Mouse (Mus musculus): ENCODE results near the gene Grhl3.

Gene Grhl3

GRCm38 (mm10) chr4:135573251-135573808 lies at the start of gene Grhl3:
Gene Grhl3 (minus strand): TSS chr4:135573630.
- WGBS = under 1% methylated on average over 31 of the region's 31 CpGs

GRCm38 (mm10) chr4:135622290-135622689 lies 48.9 kb upstream of the Grhl3 start:
- 64% methylated on average over 10 of the region's 10 CpGs for WGBS

GRCm38 (mm10) chr4:135620461-135620860 lies 47.0 kb upstream of the Grhl3 start:
- WGBS = 94% methylated on average over 3 of the region's 3 CpGs

GRCm38 (mm10) chr4:135617783-135618470 lies 44.5 kb upstream of the Grhl3 start:
- 20% methylated on average over 16 of the region's 16 CpGs for WGBS

- WGBS = 54% methylated on average over 4 of the region's 4 CpGs
Measured at GRCm38 (mm10) chr4:135617038-135617437, 43.6 kb upstream of the Grhl3 start.

- WGBS = 79% methylated on average over 5 of the region's 5 CpGs
Measured at GRCm38 (mm10) chr4:135615307-135615706, 41.9 kb upstream of the Grhl3 start.

- 69% methylated on average over 2 of the region's 2 CpGs for WGBS
Measured at GRCm38 (mm10) chr4:135609986-135610385, 36.6 kb upstream of the Grhl3 start.

GRCm38 (mm10) chr4:135607979-135608885 lies 34.8 kb upstream of the Grhl3 start:
- WGBS = 71% methylated on average over 18 of the region's 18 CpGs

- WGBS = 90% methylated on average over 7 of the region's 7 CpGs
Measured at GRCm38 (mm10) chr4:135606271-135606670, 32.8 kb upstream of the Grhl3 start.

GRCm38 (mm10) chr4:135601530-135601929 lies 28.1 kb upstream of the Grhl3 start:
- 90% methylated on average over 3 of the region's 3 CpGs for WGBS

GRCm38 (mm10) chr4:135599497-135600182 lies 26.2 kb upstream of the Grhl3 start:
- WGBS = 81% methylated on average over 7 of the region's 7 CpGs

GRCm38 (mm10) chr4:135598998-135599397 lies 25.6 kb upstream of the Grhl3 start:
- WGBS = 48% methylated on average over 2 of the region's 2 CpGs

- WGBS = 94% methylated on average over 5 of the region's 5 CpGs
Measured at GRCm38 (mm10) chr4:135597571-135597970, 24.1 kb upstream of the Grhl3 start.

GRCm38 (mm10) chr4:135595943-135596342 lies 22.5 kb upstream of the Grhl3 start:
- WGBS = 66% methylated on average over 5 of the region's 5 CpGs

GRCm38 (mm10) chr4:135591610-135592304 lies 18.3 kb upstream of the Grhl3 start:
- WGBS = 73% methylated on average over 8 of the region's 8 CpGs

GRCm38 (mm10) chr4:135591086-135591485 lies 17.7 kb upstream of the Grhl3 start:
- 67% methylated on average over 3 of the region's 3 CpGs for WGBS

- 83% methylated on average over 4 of the region's 4 CpGs for WGBS
Measured at GRCm38 (mm10) chr4:135584838-135585237, 11.4 kb upstream of the Grhl3 start.

- 60% methylated on average over 12 of the region's 12 CpGs for WGBS
Measured at GRCm38 (mm10) chr4:135581222-135581910, 7.9 kb upstream of the Grhl3 start.

GRCm38 (mm10) chr4:135579695-135580094 lies 6.3 kb upstream of the Grhl3 start:
- 71% methylated on average over 6 of the region's 6 CpGs for WGBS

- WGBS = 90% methylated on average over 5 of the region's 5 CpGs
Measured at GRCm38 (mm10) chr4:135578490-135578889, 5.1 kb upstream of the Grhl3 start.

Data from cerebral cortex, adult 2 months (tissue).